Mouse (Mus musculus): ENCODE measurements around the gene Auts2. TPM values are rescaled to one million over a fixed set of nuclear protein-coding genes. Genes with fewer than 3 reads are reported as not detected.

Gene Auts2
- total RNA-seq, 1 experiment: 9.9 TPM

DNA sequence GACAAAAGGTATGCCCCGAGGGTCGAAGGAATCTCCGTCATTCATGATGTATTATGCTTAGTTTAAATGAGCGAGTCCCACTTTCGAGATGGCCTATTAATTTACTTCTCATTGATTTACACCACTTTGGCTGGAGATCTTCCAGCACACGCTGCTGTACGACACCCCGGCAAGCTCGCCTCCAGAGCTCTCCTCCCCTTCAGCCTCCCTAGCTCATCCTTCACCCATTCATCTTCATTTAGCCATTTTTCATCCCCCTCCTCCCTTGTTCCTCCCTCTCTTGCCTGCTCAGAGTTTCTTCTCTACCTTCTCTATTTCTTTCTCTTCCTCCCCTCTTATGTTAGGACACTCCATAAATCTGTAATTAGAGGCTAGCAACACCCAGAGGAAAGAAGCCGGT, 638.7 kb downstream of the Auts2 start:
- TF ChIP-seq ZNF384 (IDR thresholded peaks at IDR 0.05; ENCODE audit: low read depth, low read length) (no peak), MAFK (IDR thresholded peaks at IDR 0.05; ENCODE audit: insufficient read depth, low read depth, low read length) (no peak), CHD2 (IDR thresholded peaks at IDR 0.05; ENCODE audit: low read depth, low read length) (no peak), ZC3H11A (IDR thresholded peaks at IDR 0.05; ENCODE audit: borderline replicate concordance, low read depth, low read length) (no peak), HCFC1 (IDR thresholded peaks at IDR 0.05; ENCODE audit: borderline replicate concordance, insufficient read depth, low read length) (no peak)
- H3K4me1 ChIP-seq (ENCODE audit: control insufficient read depth in 2 of 2, insufficient read depth in 2 of 2, low read length in 2 of 2, poor library complexity in 1 of 2): no peaks in the 10 kb centered on the region
- no peak overlapping the region for H3K27ac ChIP-seq (ENCODE audit: insufficient read depth, low read depth, low read length, poor library complexity, severe bottlenecking)
- H3K4me3 ChIP-seq (ENCODE audit: insufficient read depth in 1 of 2, low read depth in 1 of 2, low read length in 2 of 2, poor library complexity in 1 of 2, severe bottlenecking in 1 of 2): no peak overlapping the region
- H3K9me3 ChIP-seq (ENCODE audit: control insufficient read depth, insufficient read depth, low read depth, low read length): no peaks in the 10 kb centered on the region
- no peak for DNase-seq (ENCODE audit: low read depth, low spot score)
- no peaks in the 10 kb centered on the region for H3K36me3 ChIP-seq (ENCODE audit: control insufficient read depth, insufficient read depth, low read length, poor library complexity, severe bottlenecking)
- H3K9ac ChIP-seq (ENCODE audit: insufficient read depth, low read depth, low read length, poor library complexity, severe bottlenecking): no peak overlapping the region
- in situ Hi-C loops (cut with MboI; ENCODE audit: low sequenced_read_pairs in 2 of 2, unreplicated experiment in 2 of 2): no loop called here

DNA sequence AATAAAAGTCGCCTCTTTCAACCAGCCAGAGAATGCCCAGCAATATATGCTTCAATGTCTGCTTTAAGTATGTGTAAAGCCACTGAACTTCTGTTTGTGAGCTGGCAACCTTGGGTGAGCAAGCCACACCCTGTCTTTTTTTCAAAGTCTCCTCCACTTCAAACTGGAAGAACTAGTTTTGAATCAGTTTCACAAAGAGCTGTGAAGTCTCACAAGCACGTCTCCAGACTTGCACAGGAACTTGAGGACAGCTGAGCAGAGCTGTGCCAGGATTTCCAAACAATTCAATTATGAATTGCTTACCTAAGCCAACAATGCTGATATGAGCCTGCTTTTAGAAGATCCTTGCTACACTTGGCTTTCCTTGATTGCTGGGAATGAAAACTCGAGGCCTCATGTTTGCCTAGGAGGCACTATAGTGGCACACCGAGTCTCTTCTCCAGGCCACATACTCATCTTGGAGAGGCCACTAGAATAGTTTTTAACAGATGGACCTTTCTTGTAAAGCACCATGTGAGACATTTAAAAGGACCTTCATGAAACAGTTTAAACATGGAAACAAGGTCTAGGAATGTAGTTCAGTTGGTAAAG, 645.0 kb downstream of the Auts2 start:
- Histone ChIP-seq H3K36me3 (ENCODE audit: control insufficient read depth, insufficient read depth, low read length, poor library complexity, severe bottlenecking) (no peaks in the 10 kb centered on the region), H3K27ac (ENCODE audit: insufficient read depth, low read depth, low read length, poor library complexity, severe bottlenecking) (no peak overlapping the region), H3K9ac (ENCODE audit: insufficient read depth, low read depth, low read length, poor library complexity, severe bottlenecking) (no peak overlapping the region), H3K9me3 (ENCODE audit: control insufficient read depth, insufficient read depth, low read depth, low read length) (no peaks in the 10 kb centered on the region), H3K4me1 (ENCODE audit: control insufficient read depth in 2 of 2, insufficient read depth in 2 of 2, low read length in 2 of 2, poor library complexity in 1 of 2) (no peaks in the 10 kb centered on the region), H3K4me3 (ENCODE audit: insufficient read depth in 1 of 2, low read depth in 1 of 2, low read length in 2 of 2, poor library complexity in 1 of 2, severe bottlenecking in 1 of 2) (no peak overlapping the region)
- in situ Hi-C loops (cut with MboI; ENCODE audit: low sequenced_read_pairs in 2 of 2, unreplicated experiment in 2 of 2): no loop called here
- TF ChIP-seq ZC3H11A (IDR thresholded peaks at IDR 0.05; ENCODE audit: borderline replicate concordance, low read depth, low read length): no peak
- TF ChIP-seq ZNF384 (IDR thresholded peaks at IDR 0.05; ENCODE audit: low read depth, low read length): no peak
- TF ChIP-seq CHD2 (IDR thresholded peaks at IDR 0.05; ENCODE audit: low read depth, low read length): no peak
- no peak for TF ChIP-seq MAFK (IDR thresholded peaks at IDR 0.05; ENCODE audit: insufficient read depth, low read depth, low read length)
- no peak for TF ChIP-seq HCFC1 (IDR thresholded peaks at IDR 0.05; ENCODE audit: borderline replicate concordance, insufficient read depth, low read length)
- no peak for DNase-seq (ENCODE audit: low read depth, low spot score)

DNA sequence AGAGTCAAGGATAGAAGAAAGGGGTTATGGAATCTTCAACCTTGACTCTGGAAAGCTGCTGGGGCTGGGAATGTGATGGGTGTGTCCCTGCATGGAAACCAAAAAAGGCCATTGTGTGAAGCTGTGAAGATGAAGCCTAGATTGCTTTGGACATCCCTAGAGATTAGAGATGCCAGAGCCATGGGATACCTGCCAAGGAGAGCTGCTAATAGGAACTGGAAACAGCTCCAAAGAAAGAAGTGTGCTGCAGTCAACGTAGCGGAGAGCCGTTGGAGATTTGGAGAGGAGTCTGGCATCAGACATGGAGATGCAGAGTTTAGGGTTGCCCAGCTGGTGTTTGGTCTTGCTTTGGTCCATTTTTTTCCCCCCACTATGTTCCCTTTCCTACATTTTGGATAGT, 656.5 kb downstream of the Auts2 start:
- H3K4me3 ChIP-seq (ENCODE audit: insufficient read depth in 1 of 2, low read depth in 1 of 2, low read length in 2 of 2, poor library complexity in 1 of 2, severe bottlenecking in 1 of 2): no peak overlapping the region
- in situ Hi-C loops (cut with MboI; ENCODE audit: low sequenced_read_pairs in 2 of 2, unreplicated experiment in 2 of 2): no loop called here
- no peaks in the 10 kb centered on the region for H3K9me3 ChIP-seq (ENCODE audit: control insufficient read depth, insufficient read depth, low read depth, low read length)
- no peak overlapping the region for H3K27ac ChIP-seq (ENCODE audit: insufficient read depth, low read depth, low read length, poor library complexity, severe bottlenecking)
- no peak for DNase-seq (ENCODE audit: low read depth, low spot score)
- TF ChIP-seq ZC3H11A (IDR thresholded peaks at IDR 0.05; ENCODE audit: borderline replicate concordance, low read depth, low read length): no peak
- TF ChIP-seq MAFK (IDR thresholded peaks at IDR 0.05; ENCODE audit: insufficient read depth, low read depth, low read length): no peak
- no peak for TF ChIP-seq HCFC1 (IDR thresholded peaks at IDR 0.05; ENCODE audit: borderline replicate concordance, insufficient read depth, low read length)
- TF ChIP-seq CHD2 (IDR thresholded peaks at IDR 0.05; ENCODE audit: low read depth, low read length): no peak
- no peak for TF ChIP-seq ZNF384 (IDR thresholded peaks at IDR 0.05; ENCODE audit: low read depth, low read length)
- no peaks in the 10 kb centered on the region for H3K4me1 ChIP-seq (ENCODE audit: control insufficient read depth in 2 of 2, insufficient read depth in 2 of 2, low read length in 2 of 2, poor library complexity in 1 of 2)
- no peak overlapping the region for H3K9ac ChIP-seq (ENCODE audit: insufficient read depth, low read depth, low read length, poor library complexity, severe bottlenecking)
- H3K36me3 ChIP-seq (ENCODE audit: control insufficient read depth, insufficient read depth, low read length, poor library complexity, severe bottlenecking): no peaks in the 10 kb centered on the region

DNA sequence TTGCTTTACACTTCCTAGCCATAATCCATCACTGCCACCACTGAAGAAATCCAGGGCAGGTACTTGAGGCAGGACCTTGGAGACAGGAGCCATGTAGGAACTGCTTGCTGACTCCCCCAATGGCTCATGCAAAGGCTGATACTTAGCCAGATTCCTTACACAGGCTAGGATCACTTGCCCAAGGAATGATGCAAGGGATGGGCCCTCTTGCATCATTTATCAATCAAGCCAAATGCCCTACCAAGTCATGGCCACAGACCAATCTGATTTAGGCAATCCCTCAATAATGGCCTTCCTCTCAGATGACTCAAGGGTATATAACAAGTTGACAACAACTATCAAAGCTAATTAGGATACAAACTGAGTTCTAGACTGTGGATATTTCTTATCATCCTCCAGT, 666.6 kb downstream of the Auts2 start:
- no peaks in the 10 kb centered on the region for H3K9me3 ChIP-seq (ENCODE audit: control insufficient read depth, insufficient read depth, low read depth, low read length)
- H3K4me3 ChIP-seq (ENCODE audit: insufficient read depth in 1 of 2, low read depth in 1 of 2, low read length in 2 of 2, poor library complexity in 1 of 2, severe bottlenecking in 1 of 2): no peak overlapping the region
- in situ Hi-C loops (cut with MboI; ENCODE audit: low sequenced_read_pairs in 2 of 2, unreplicated experiment in 2 of 2): no loop called here
- TF ChIP-seq CHD2 (IDR thresholded peaks at IDR 0.05; ENCODE audit: low read depth, low read length) (no peak), HCFC1 (IDR thresholded peaks at IDR 0.05; ENCODE audit: borderline replicate concordance, insufficient read depth, low read length) (no peak), ZNF384 (IDR thresholded peaks at IDR 0.05; ENCODE audit: low read depth, low read length) (no peak), ZC3H11A (IDR thresholded peaks at IDR 0.05; ENCODE audit: borderline replicate concordance, low read depth, low read length) (no peak), MAFK (IDR thresholded peaks at IDR 0.05; ENCODE audit: insufficient read depth, low read depth, low read length) (no peak)
- H3K9ac ChIP-seq (ENCODE audit: insufficient read depth, low read depth, low read length, poor library complexity, severe bottlenecking): no peak overlapping the region
- H3K4me1 ChIP-seq (ENCODE audit: control insufficient read depth in 2 of 2, insufficient read depth in 2 of 2, low read length in 2 of 2, poor library complexity in 1 of 2): no peaks in the 10 kb centered on the region
- H3K27ac ChIP-seq (ENCODE audit: insufficient read depth, low read depth, low read length, poor library complexity, severe bottlenecking): no peak overlapping the region
- DNase-seq (ENCODE audit: low read depth, low spot score): no peak
- no peaks in the 10 kb centered on the region for H3K36me3 ChIP-seq (ENCODE audit: control insufficient read depth, insufficient read depth, low read length, poor library complexity, severe bottlenecking)

DNA sequence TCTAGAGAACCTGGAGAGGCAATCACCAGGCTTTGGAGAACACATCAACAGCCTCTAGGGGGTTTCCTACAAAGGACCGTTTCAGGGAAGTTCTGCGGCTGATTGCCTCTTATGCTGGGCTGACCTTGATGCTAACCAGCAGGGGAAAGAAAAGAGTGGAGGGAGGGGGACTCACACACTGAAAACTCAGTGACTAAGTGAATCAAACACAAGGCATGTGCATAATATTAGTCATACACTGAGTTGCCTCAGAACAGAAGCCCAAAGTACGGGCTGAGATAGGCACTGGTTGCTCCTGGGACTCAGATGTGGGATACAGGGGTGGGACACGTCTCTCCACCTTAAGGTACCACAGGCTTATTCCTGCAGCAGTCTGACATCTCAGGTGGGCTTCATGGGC, 667.2 kb downstream of the Auts2 start:
- in situ Hi-C loops (cut with MboI; ENCODE audit: low sequenced_read_pairs in 2 of 2, unreplicated experiment in 2 of 2): no loop called here
- Histone ChIP-seq H3K9me3 (ENCODE audit: control insufficient read depth, insufficient read depth, low read depth, low read length) (no peaks in the 10 kb centered on the region), H3K4me3 (ENCODE audit: insufficient read depth in 1 of 2, low read depth in 1 of 2, low read length in 2 of 2, poor library complexity in 1 of 2, severe bottlenecking in 1 of 2) (no peak overlapping the region), H3K4me1 (ENCODE audit: control insufficient read depth in 2 of 2, insufficient read depth in 2 of 2, low read length in 2 of 2, poor library complexity in 1 of 2) (no peaks in the 10 kb centered on the region), H3K27ac (ENCODE audit: insufficient read depth, low read depth, low read length, poor library complexity, severe bottlenecking) (no peak overlapping the region), H3K36me3 (ENCODE audit: control insufficient read depth, insufficient read depth, low read length, poor library complexity, severe bottlenecking) (no peaks in the 10 kb centered on the region), H3K9ac (ENCODE audit: insufficient read depth, low read depth, low read length, poor library complexity, severe bottlenecking) (no peak overlapping the region)
- TF ChIP-seq HCFC1 (IDR thresholded peaks at IDR 0.05; ENCODE audit: borderline replicate concordance, insufficient read depth, low read length): no peak
- no peak for TF ChIP-seq ZC3H11A (IDR thresholded peaks at IDR 0.05; ENCODE audit: borderline replicate concordance, low read depth, low read length)
- no peak for TF ChIP-seq ZNF384 (IDR thresholded peaks at IDR 0.05; ENCODE audit: low read depth, low read length)
- no peak for TF ChIP-seq MAFK (IDR thresholded peaks at IDR 0.05; ENCODE audit: insufficient read depth, low read depth, low read length)
- no peak for TF ChIP-seq CHD2 (IDR thresholded peaks at IDR 0.05; ENCODE audit: low read depth, low read length)
- no peak for DNase-seq (ENCODE audit: low read depth, low spot score)
